Comparison of ENCODE assay signal across 8 mouse cellular contexts in genomic region chr16:45724061-45724741, GRCm38 (mm10). TPM values are rescaled to one million over a fixed set of nuclear protein-coding genes. Genes with fewer than 3 reads are reported as not detected.
A peak's percentile ranks its signal among the peaks of the same experiment; 100 is the strongest.
DNase-seq lines count a peak whose midpoint lies in the region; ATAC-seq and TF ChIP-seq lines count a peak whose summit lies in the region.

TSS of gene Tagln3 (minus strand) at chr16:45724608.

- no peak for TF ChIP-seq EP300 in liver, postnatal 0 days (IDR thresholded peaks at IDR 0.05; ENCODE audit: low read depth)

- no peaks in the 10 kb centered on the region for H3K4me1 ChIP-seq in spleen, adult 2 months (ENCODE audit: control insufficient read depth, insufficient read depth, insufficient read length)
- peaks cover 6% of the 10 kb centered on the region for H3K4me1 ChIP-seq in liver, postnatal 0 days (ENCODE audit: insufficient read depth)

- H3K36me3 ChIP-seq in spleen, adult 2 months (ENCODE audit: control insufficient read depth, insufficient read depth, low read length) = no peaks in the 10 kb centered on the region
- H3K36me3 ChIP-seq in liver, postnatal 0 days (replicated peaks; ENCODE audit: insufficient read depth, low read length) = no peaks in the 10 kb centered on the region

- peak within 1 kb of the TSS; percentile 70 for H3K4me2 ChIP-seq in liver, postnatal 0 days (ENCODE audit: low read depth, low read length)

- DNase-seq in spleen, adult 2 months (ENCODE audit: low read depth in 1 of 2, low spot score in 2 of 2) = no peak
- no peak for DNase-seq in spleen, postnatal 10 days (ENCODE audit: low spot score in 2 of 2)
- peak; percentile 54 to 74 for DNase-seq in cerebellum, postnatal 4 days (ENCODE audit: low spot score in 2 of 2)
- peak; percentile 68 to 70 for DNase-seq in layer of hippocampus, adult 2 months (ENCODE audit: low spot score in 2 of 2)
- DNase-seq in liver, postnatal 0 days = peak; percentile 22
- peak; percentile 85 to 91 for DNase-seq in right cerebral cortex, postnatal 10 days (ENCODE audit: low spot score in 2 of 2)
- DNase-seq in natural killer cell, adult 2 months (ENCODE audit: low spot score in 2 of 2) = no peak

- H3K4me3 ChIP-seq in spleen, adult 2 months (ENCODE audit: extremely low read depth, insufficient read depth, insufficient read length) = peak within 1 kb of the TSS; percentile 32
- H3K4me3 ChIP-seq in layer of hippocampus, adult 2 months = peak within 1 kb of the TSS; percentile 67
- H3K4me3 ChIP-seq in liver, postnatal 0 days (ENCODE audit: low read depth, low read length) = peak within 1 kb of the TSS; percentile 41

- no peak for TF ChIP-seq POLR2A in spleen, adult 2 months (IDR thresholded peaks at IDR 0.05; ENCODE audit: low read depth, low read length)

- H3K9ac ChIP-seq in liver, postnatal 0 days (replicated peaks) = no peak within 1 kb of the TSS; the same call in 1 of the 2 replicates

- no peak for TF ChIP-seq CTCF in spleen, adult 2 months (IDR thresholded peaks at IDR 0.05; ENCODE audit: extremely low read depth, insufficient read depth, insufficient read length, insufficient replicate concordance)
- TF ChIP-seq CTCF in layer of hippocampus, adult 2 months (conservative IDR thresholded peaks at IDR 0.05) = no peak
- no peak for TF ChIP-seq CTCF in liver, postnatal 0 days (IDR thresholded peaks at IDR 0.05; ENCODE audit: low read depth)

- peaks cover 9% of the 10 kb centered on the region for H3K27me3 ChIP-seq in spleen, adult 2 months (ENCODE audit: control insufficient read depth, insufficient read depth, low read length)
- peaks cover 11% of the 10 kb centered on the region; the same call in 1 of the 2 replicates for H3K27me3 ChIP-seq in liver, postnatal 0 days (ENCODE audit: insufficient read depth, low read length)

- 8% methylated on average over 30 of the region's 30 CpGs for WGBS in spleen, adult 2 months
- 4% methylated on average over 28 of the region's 30 CpGs for WGBS in liver, postnatal 0 days (ENCODE audit: insufficient replicate concordance)

- H3K9me3 ChIP-seq in liver, postnatal 0 days (ENCODE audit: low read length) = no peaks in the 10 kb centered on the region

- ATAC-seq in granulocyte monocyte progenitor cell, adult 5-6 weeks (replicated peaks; ENCODE audit: poor library complexity, severe bottlenecking) = peak; percentile 48
- no peak for ATAC-seq in liver, postnatal 0 days

- H3K27ac ChIP-seq in spleen, adult 2 months (ENCODE audit: insufficient read depth, low read length) = no peak within 1 kb of the TSS
- peak within 1 kb of the TSS; percentile 97 for H3K27ac ChIP-seq in layer of hippocampus, adult 2 months
- H3K27ac ChIP-seq in liver, postnatal 0 days (ENCODE audit: low read depth) = no peak within 1 kb of the TSS

RNA-seq across cellular contexts. Expression of gene Tagln3, which starts in this region (rescaled TPM):
- polyA plus RNA-seq in spleen, adult 2 months (2012; rRNA removed) = 0.34 and 0.40 TPM in 2 replicates
- not detected in 2 replicates for total RNA-seq in granulocyte monocyte progenitor cell, adult 5-6 weeks (2014; fragmentation: Nextera tagmentation)
- not detected in 2 replicates for total RNA-seq in granulocyte monocyte progenitor cell, adult 5-6 weeks (2017)
- 100 to 1,000 TPM; 246 to 258 TPM for total RNA-seq in layer of hippocampus, adult 2 months (2021)
- 0.08 TPM in 1 of 2 replicates, not detected in the other for polyA plus RNA-seq in liver, postnatal 0 days (2015; fragmentation: Nextera tagmentation; extraction: Ambion mirVana)

Comparison
In these comparisons a context has a peak if more than half of its experiments do, and no peak if none do; other contexts are left out.
1. RNA of gene Tagln3 (total RNA-seq): 246 to 258 TPM in layer of hippocampus, adult 2 months; not detected in granulocyte monocyte progenitor cell, adult 5-6 weeks; every median in the first group is over 100 times any median in the second.
2. Peak in ATAC-seq in granulocyte monocyte progenitor cell, adult 5-6 weeks; RNA of the gene not detected or under 1 TPM.
3. Peak in DNase-seq, H3K4me3 ChIP-seq and H3K4me2 ChIP-seq in liver, postnatal 0 days; RNA of the gene not detected or under 1 TPM.
4. DNase-seq: peak in cerebellum, postnatal 4 days (2 of 2), layer of hippocampus, adult 2 months (2 of 2) and right cerebral cortex, postnatal 10 days (2 of 2); none in spleen, adult 2 months (0 of 2), spleen, postnatal 10 days (0 of 2) and natural killer cell, adult 2 months (0 of 2).
5. Peak in every context shown above with its lines, with median percentiles within 50 percentile points of each other: H3K4me3 ChIP-seq.